Mouse (Mus musculus): ENCODE data around the gene Ajm1.

Gene Ajm1

GRCm38 (mm10) chr2:25581294-25581864 is at the start of gene Ajm1:
Gene Ajm1, minus strand, starts transcription at chr2:25581757.
- peak; percentile 84 for DNase-seq (ENCODE audit: low read depth, low spot score)
- no peaks in the 10 kb centered on the region; the same call in 1 of the 2 replicates for H3K36me3 ChIP-seq (ENCODE audit: control insufficient read depth, insufficient read depth, low read length, poor library complexity, severe bottlenecking)
- H3K27me3 ChIP-seq (ENCODE audit: control insufficient read depth, insufficient read depth, low read length, poor library complexity, severe bottlenecking) = no peaks in the 10 kb centered on the region

GRCm38 (mm10) chr2:25628738-25629137 is 47.2 kb upstream of the Ajm1 start:
- DNase-seq (ENCODE audit: low read depth, low spot score) = no peak
- H3K36me3 ChIP-seq (ENCODE audit: control insufficient read depth, insufficient read depth, low read length, poor library complexity, severe bottlenecking) = no peaks in the 10 kb centered on the region

GRCm38 (mm10) chr2:25627811-25628210 is 46.3 kb upstream of the Ajm1 start, which contains the start of gene Fcna:
Gene Fcna, minus strand, starts transcription at chr2:25628030.
- DNase-seq (ENCODE audit: low read depth, low spot score) = no peak
- Histone ChIP-seq H3K36me3 (ENCODE audit: control insufficient read depth, insufficient read depth, low read length, poor library complexity, severe bottlenecking) (no peaks in the 10 kb centered on the region), H3K27me3 (ENCODE audit: control insufficient read depth, insufficient read depth, low read length, poor library complexity, severe bottlenecking) (no peaks in the 10 kb centered on the region)

More at GRCm38 (mm10) chr2:25628738-25629137, 47.2 kb upstream of the Ajm1 start:
- H3K27me3 ChIP-seq (ENCODE audit: control insufficient read depth, insufficient read depth, low read length, poor library complexity, severe bottlenecking) = no peaks in the 10 kb centered on the region

DNA sequence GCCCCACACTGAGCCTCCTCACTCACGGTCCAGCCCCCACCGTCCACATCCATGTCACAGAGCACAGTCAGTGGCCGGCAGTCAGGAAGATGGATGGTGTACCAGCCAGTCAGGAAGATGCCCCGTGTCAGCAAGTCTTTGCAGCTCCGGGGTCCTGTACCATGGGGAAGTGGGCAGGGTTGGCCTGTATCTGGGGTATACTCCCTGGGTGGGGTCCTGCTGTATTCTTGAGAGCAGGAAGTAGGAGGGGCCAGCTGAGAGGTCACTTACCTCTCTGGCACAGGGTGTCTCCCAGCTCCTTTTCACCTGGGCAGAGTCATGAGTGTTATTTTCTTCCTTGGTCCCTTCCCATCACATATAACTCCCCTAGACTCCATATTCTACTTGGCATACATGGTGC is 44.4 kb upstream of the Ajm1 start:
- H3K36me3 ChIP-seq (ENCODE audit: control insufficient read depth, insufficient read depth, low read length, poor library complexity, severe bottlenecking) = no peaks in the 10 kb centered on the region
- no peak for DNase-seq (ENCODE audit: low read depth, low spot score)

DNA sequence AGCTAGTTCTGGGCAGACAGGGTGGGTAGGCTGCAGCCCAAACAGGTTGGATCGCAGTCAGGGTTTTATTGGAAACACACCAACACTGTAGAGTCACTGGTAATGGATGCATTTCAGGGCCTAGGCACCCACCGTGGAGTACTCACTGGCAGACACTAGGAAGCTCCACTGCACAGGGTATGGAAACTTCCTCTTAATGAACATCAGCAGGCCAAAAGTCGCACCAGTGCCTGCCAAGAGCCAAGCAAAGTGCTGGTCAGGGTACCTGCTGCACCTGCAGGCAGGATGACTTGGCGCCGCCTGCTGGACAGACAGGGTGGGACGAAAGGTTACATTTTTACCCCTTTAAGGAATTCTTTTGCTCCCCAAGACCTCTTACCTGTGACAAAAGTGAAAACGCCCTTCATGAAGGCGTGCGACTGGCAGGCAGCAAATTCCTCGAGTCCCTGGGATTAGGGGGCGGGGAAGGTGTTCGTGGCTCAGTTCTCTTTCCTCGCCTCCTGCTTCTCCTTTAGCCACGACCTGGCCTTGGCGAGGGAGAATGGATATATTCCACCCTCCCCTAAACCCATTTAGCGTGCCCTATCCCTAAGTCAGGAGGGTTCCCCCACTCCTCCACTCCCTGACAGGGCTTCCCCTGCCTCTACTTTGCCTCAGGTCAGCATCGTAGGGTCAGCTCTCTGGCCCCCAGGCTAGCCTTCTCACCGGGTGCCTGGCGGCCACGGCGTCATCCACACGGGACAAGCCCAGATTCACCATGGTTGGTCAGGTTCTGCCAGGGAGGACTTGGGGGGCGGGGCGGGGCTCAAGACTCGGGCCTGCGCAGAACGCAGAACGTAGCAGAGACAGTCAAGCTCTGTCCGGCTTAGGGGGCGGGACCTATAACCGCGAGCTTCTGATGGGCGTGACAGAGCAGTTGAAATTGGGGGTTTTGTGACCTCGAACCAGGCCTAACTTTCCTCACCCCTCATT is 40.0 kb upstream of the Ajm1 start, which contains the start of gene Tmem141:
Tmem141 (minus strand) TSS at position 777 of the 972 bp plus-strand sequence.
- DNase-seq (ENCODE audit: low read depth, low spot score) = peak; percentile 66
- no peaks in the 10 kb centered on the region for H3K36me3 ChIP-seq (ENCODE audit: control insufficient read depth, insufficient read depth, low read length, poor library complexity, severe bottlenecking)
- no peaks in the 10 kb centered on the region for H3K27me3 ChIP-seq (ENCODE audit: control insufficient read depth, insufficient read depth, low read length, poor library complexity, severe bottlenecking)

More for the DNA sequence above, 44.4 kb upstream of the Ajm1 start:
- H3K27me3 ChIP-seq (ENCODE audit: control insufficient read depth, insufficient read depth, low read length, poor library complexity, severe bottlenecking) = no peaks in the 10 kb centered on the region

DNA sequence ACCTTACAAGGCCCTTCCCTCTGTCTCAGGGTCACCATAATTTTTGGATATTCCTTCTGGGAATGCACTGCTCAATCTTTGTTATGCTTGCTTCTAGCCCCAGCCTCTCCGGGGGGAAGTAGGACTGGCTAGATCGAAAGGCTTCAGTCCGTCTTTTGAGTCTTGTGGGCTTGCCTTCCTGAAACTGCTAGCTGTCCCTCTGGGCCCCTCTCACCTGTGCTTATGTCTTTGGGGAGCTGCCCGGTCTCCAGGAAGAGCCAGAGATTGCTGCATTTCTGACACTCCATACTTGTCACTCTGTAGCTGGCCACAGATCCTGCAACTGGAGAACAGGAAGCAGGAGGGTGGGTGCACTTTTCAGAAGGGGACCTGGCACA is 39.3 kb upstream of the Ajm1 start:
- H3K27me3 ChIP-seq (ENCODE audit: control insufficient read depth, insufficient read depth, low read length, poor library complexity, severe bottlenecking) = no peaks in the 10 kb centered on the region
- no peak for DNase-seq (ENCODE audit: low read depth, low spot score)
- H3K36me3 ChIP-seq (ENCODE audit: control insufficient read depth, insufficient read depth, low read length, poor library complexity, severe bottlenecking) = no peaks in the 10 kb centered on the region

- Histone ChIP-seq H3K36me3 (ENCODE audit: control insufficient read depth, insufficient read depth, low read length, poor library complexity, severe bottlenecking) (no peaks in the 10 kb centered on the region), H3K27me3 (ENCODE audit: control insufficient read depth, insufficient read depth, low read length, poor library complexity, severe bottlenecking) (no peaks in the 10 kb centered on the region)
- no peak for DNase-seq (ENCODE audit: low read depth, low spot score)
These were observed 38.8 kb upstream of the Ajm1 start for GRCm38 (mm10) chr2:25620386-25620785.

DNA sequence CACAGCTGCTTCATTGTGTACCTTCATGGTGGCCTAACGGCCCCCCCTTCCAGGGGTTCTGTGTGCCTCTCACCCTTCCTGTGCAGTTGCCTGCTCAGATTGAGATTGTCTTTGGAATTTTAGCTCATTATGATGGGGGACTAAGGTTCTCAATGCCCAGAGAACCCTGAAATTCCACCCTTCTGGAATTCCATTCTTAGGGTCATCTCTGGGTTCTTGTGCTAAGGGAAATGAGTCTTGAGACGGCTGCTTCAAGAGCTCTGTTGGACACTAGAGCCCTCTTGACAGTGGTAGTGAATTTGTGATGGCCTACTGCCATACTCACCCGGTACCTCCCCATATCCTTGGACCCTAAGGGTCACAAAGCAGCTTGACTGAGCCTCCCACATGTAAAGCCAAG is 36.0 kb upstream of the Ajm1 start, which contains the start of gene Ccdc183:
Ccdc183 (minus strand) TSS at position 101 of the 400 bp plus-strand sequence.
- no peaks in the 10 kb centered on the region for H3K27me3 ChIP-seq (ENCODE audit: control insufficient read depth, insufficient read depth, low read length, poor library complexity, severe bottlenecking)
- no peak for DNase-seq (ENCODE audit: low read depth, low spot score)
- no peaks in the 10 kb centered on the region for H3K36me3 ChIP-seq (ENCODE audit: control insufficient read depth, insufficient read depth, low read length, poor library complexity, severe bottlenecking)

DNA sequence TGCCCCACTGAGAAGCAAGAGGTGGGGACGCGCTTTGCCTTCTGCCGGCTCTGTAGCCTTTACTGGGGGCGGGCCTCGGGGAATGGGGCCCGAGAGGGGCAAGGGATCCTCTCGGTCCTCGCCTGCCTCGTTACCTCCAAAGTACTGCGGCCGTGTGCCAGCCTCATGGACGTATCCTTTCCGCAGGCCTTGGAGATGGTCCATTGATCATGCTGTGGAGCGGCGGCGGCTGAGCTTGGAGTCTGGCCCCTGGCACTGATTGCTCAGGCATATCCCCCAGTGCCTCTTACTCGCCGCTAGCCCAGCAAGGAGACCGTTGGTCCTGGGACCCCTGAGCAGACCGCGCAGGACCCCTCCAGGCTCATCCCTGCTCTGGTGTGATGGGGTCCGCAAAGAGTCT is 34.8 kb upstream of the Ajm1 start:
- no peaks in the 10 kb centered on the region for H3K27me3 ChIP-seq (ENCODE audit: control insufficient read depth, insufficient read depth, low read length, poor library complexity, severe bottlenecking)
- DNase-seq (ENCODE audit: low read depth, low spot score) = no peak
- H3K36me3 ChIP-seq (ENCODE audit: control insufficient read depth, insufficient read depth, low read length, poor library complexity, severe bottlenecking) = no peaks in the 10 kb centered on the region

DNA sequence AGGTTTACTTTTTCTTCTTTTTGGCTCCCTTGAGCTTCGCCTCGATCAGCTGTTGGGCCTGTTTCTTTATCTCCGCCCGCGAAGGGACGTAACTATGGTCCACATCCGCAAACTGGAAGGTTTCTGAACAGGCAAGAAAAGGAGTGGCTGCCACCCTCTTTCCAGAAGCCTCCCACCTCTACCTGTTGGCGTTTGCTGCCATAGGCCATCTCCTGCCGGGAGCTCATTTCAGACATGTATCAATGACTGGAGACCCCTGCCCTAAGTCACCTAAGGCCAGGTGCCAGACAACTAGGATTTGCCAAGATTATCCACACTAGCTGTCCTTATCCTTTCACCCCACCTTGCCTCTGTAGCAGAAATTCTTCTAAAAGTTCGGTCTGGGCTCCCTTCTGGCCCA is 27.1 kb upstream of the Ajm1 start:
- Histone ChIP-seq H3K36me3 (ENCODE audit: control insufficient read depth, insufficient read depth, low read length, poor library complexity, severe bottlenecking) (no peaks in the 10 kb centered on the region), H3K27me3 (ENCODE audit: control insufficient read depth, insufficient read depth, low read length, poor library complexity, severe bottlenecking) (no peaks in the 10 kb centered on the region)
- no peak for DNase-seq (ENCODE audit: low read depth, low spot score)

DNA sequence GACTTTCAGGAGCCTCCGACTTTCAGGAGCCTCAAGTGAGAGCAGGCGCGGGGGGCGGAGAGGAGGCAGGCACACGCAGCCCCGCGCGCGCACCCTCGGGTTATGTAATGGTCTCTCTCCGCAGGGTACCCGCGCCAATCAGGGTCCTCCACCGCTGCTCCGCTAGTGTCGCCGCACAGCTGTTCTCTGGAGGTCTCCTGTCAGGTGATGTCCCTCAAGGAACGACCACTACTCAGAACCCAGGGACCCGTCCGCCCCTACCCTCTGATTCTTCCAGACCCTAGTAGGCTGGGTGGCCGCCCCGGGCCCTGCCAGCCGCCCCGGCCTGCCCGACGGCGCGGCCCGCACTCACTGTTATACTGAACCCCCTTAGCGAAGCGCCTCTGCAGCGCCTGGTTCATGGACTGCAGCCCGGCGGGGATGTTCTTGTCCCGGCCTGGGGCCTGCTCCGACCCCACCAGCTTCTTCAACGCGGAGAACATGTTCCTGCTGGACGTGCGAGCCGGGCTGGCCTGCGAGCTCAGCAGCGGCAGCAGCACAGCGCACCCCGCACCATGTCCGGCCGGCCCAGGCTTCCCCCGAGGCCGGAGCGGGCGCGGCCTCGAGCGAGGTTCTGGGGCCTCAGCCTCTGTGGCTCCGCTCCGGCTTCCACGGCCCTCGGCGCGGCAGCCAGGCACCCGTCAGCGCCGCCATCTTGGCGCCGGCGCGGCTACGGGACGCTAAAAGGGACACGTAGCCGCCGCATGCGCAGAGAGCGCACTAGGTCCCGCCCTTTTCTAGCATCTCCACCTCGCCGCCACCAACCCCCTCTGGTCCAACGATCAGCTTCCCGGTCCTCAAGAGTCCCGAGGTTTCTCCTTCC is 26.4 kb upstream of the Ajm1 start, which contains the start of gene Rabl6:
Rabl6 (minus strand) TSS at position 761 of the 862 bp plus-strand sequence.
- H3K27me3 ChIP-seq (ENCODE audit: control insufficient read depth, insufficient read depth, low read length, poor library complexity, severe bottlenecking) = no peaks in the 10 kb centered on the region
- no peaks in the 10 kb centered on the region for H3K36me3 ChIP-seq (ENCODE audit: control insufficient read depth, insufficient read depth, low read length, poor library complexity, severe bottlenecking)
- DNase-seq (ENCODE audit: low read depth, low spot score) = peak; percentile 90

- no peak for DNase-seq (ENCODE audit: low read depth, low spot score)
- Histone ChIP-seq H3K36me3 (ENCODE audit: control insufficient read depth, insufficient read depth, low read length, poor library complexity, severe bottlenecking) (peaks cover 6% of the 10 kb centered on the region), H3K27me3 (ENCODE audit: control insufficient read depth, insufficient read depth, low read length, poor library complexity, severe bottlenecking) (no peaks in the 10 kb centered on the region)
These were observed 21.0 kb upstream of the Ajm1 start for GRCm38 (mm10) chr2:25602526-25602925.

GRCm38 (mm10) chr2:25600037-25600436 is 18.5 kb upstream of the Ajm1 start:
- DNase-seq (ENCODE audit: low read depth, low spot score) = no peak
- H3K27me3 ChIP-seq (ENCODE audit: control insufficient read depth, insufficient read depth, low read length, poor library complexity, severe bottlenecking) = no peaks in the 10 kb centered on the region
- peaks cover 14% of the 10 kb centered on the region for H3K36me3 ChIP-seq (ENCODE audit: control insufficient read depth, insufficient read depth, low read length, poor library complexity, severe bottlenecking)

DNA sequence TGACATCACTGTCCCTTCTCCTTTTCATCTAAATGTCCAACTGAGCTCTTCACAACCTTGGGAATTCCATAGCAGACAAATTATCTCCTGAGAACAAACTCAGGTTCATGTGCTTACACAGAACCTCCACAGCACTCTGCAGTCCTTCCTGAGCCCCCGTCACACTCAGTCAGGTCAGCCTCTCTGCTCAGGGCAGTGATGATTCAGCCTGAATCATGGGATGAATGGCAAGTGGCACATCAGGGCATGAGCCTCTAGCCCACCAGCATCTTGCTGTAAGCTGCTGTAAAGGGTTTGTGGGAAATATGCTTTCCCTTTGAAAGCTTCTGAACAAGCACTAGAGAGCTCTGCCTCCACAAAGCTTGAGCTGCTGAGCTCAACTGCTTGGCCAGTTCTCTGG is 17.2 kb upstream of the Ajm1 start:
- Histone ChIP-seq H3K36me3 (ENCODE audit: control insufficient read depth, insufficient read depth, low read length, poor library complexity, severe bottlenecking) (peaks cover 14% of the 10 kb centered on the region), H3K27me3 (ENCODE audit: control insufficient read depth, insufficient read depth, low read length, poor library complexity, severe bottlenecking) (no peaks in the 10 kb centered on the region)
- DNase-seq (ENCODE audit: low read depth, low spot score) = no peak

Data from splenic B cell, adult 2 months (primary cell).